14 mouse cellular contexts compared by ENCODE assay signal in genomic region chr17:10854207-10854606, GRCm38 (mm10). TPM values are rescaled to one million over a fixed set of nuclear protein-coding genes. Genes with fewer than 3 reads are reported as not detected.
DNase-seq lines count a peak whose midpoint lies in the region; ATAC-seq and TF ChIP-seq lines count a peak whose summit lies in the region.
"Had no signal": no experiment of that assay in that cellular context is flagged by ENCODE, and none has a peak within 500 bp of the region (broad histone marks: within the 10 kb centered on the region; RNA-seq: fewer than 3 reads in every experiment).

No protein-coding gene starts in this region.

- no peak overlapping the region for H3K4me3 ChIP-seq in layer of hippocampus, adult 2 months
- H3K4me3 ChIP-seq: erythroblast, embryonic 14.5 days had no signal

- peak; percentile 12 to 41 for DNase-seq in frontal cortex, postnatal 36 days (ENCODE audit: low spot score in 2 of 2)
- no peak for DNase-seq in frontal cortex, postnatal 14 days (ENCODE audit: low spot score in 2 of 2)
- DNase-seq in left cerebral cortex, postnatal 25 days (ENCODE audit: low spot score in 2 of 2), result peak; percentile 35 to 38
- DNase-seq in left cerebral cortex, postnatal 36 days (ENCODE audit: low spot score in 2 of 2), result no peak
- DNase-seq in cerebellum, adult 11-12 months, result peak; percentile 60
- peak; percentile 32 to 52 for DNase-seq in layer of hippocampus, adult 2 months (ENCODE audit: low spot score in 2 of 2)
- no peak for DNase-seq in c-Kit-positive CD71-positive TER-119-positive erythroid progenitor cells, embryonic 14.5 days (ENCODE audit: low spot score)
- DNase-seq: adrenal gland, postnatal 14 days; kidney, postnatal 10 days; retina, postnatal 1 day; thymus, postnatal 14 days had no signal

- no peak for ATAC-seq in megakaryocyte progenitor cell, adult 5-6 weeks (replicated peaks; ENCODE audit: poor library complexity)

- TF ChIP-seq CTCF in layer of hippocampus, adult 2 months (conservative IDR thresholded peaks at IDR 0.05), result no peak

- intact Hi-C loops in left cerebral cortex, postnatal 25 days (cut with DNase I), result no loop called here
- intact Hi-C loops in left cerebral cortex, postnatal 36 days (cut with DNase I), result no loop called here

- 0 out of 2 replicates have a peak overlapping the region, but pooled peaks have one; percentile 4 for H3K27ac ChIP-seq in layer of hippocampus, adult 2 months
- H3K27ac ChIP-seq: macrophage had no signal

RNA-seq across cellular contexts. Expression of gene Prkn, which starts 14.0 kb away (rescaled TPM):
- 10 to 100 TPM; 15.2 to 21.4 TPM for total RNA-seq in left cerebral cortex, postnatal 25 days (2021)
- 10 to 100 TPM; 15.0 to 20.2 TPM for total RNA-seq in left cerebral cortex, postnatal 36 days (2021)
- 10 to 100 TPM; 18.0 to 22.4 TPM for total RNA-seq in layer of hippocampus, adult 2 months (2021)
- 0.57 and 0.73 TPM in 2 replicates for total RNA-seq in megakaryocyte progenitor cell, adult 5-6 weeks (2015)
- 0.25 and 1.1 TPM in 2 replicates for total RNA-seq in megakaryocyte progenitor cell, adult 5-6 weeks (2017)

RNA-seq across cellular contexts. Expression of gene Pacrg, which starts 14.1 kb away (rescaled TPM):
- 10 to 100 TPM; 15.8 to 17.7 TPM for total RNA-seq in left cerebral cortex, postnatal 25 days (2021)
- 10 to 100 TPM; 16.1 to 16.8 TPM for total RNA-seq in left cerebral cortex, postnatal 36 days (2021)
- 10 to 100 TPM; 22.9 to 24.3 TPM for total RNA-seq in layer of hippocampus, adult 2 months (2021)
- 0.20 TPM in 1 of 2 replicates, not detected in the other for total RNA-seq in megakaryocyte progenitor cell, adult 5-6 weeks (2015)
- total RNA-seq in megakaryocyte progenitor cell, adult 5-6 weeks (2017), result 0.46 and 0.68 TPM in 2 replicates

Comparison
In these comparisons a context has a peak if more than half of its experiments do, and no peak if none do; other contexts are left out.
1. DNase-seq: peak in frontal cortex, postnatal 36 days (2 of 2), left cerebral cortex, postnatal 25 days (2 of 2), cerebellum, adult 11-12 months (single experiment) and layer of hippocampus, adult 2 months (2 of 2); none in frontal cortex, postnatal 14 days (0 of 2), left cerebral cortex, postnatal 36 days (0 of 2) and c-Kit-positive CD71-positive TER-119-positive erythroid progenitor cells, embryonic 14.5 days (single experiment).
2. RNA of gene Prkn, which starts 14.0 kb away (total RNA-seq): 18.0 to 22.4 TPM in layer of hippocampus, adult 2 months, 15.2 to 21.4 TPM in left cerebral cortex, postnatal 25 days and 15.0 to 20.2 TPM in left cerebral cortex, postnatal 36 days; 0.25 to 1.1 TPM in megakaryocyte progenitor cell, adult 5-6 weeks; every median in the first group is over 4 times any median in the second.
3. RNA of gene Pacrg, which starts 14.1 kb away (total RNA-seq): 22.9 to 24.3 TPM in layer of hippocampus, adult 2 months, 15.8 to 17.7 TPM in left cerebral cortex, postnatal 25 days and 16.1 to 16.8 TPM in left cerebral cortex, postnatal 36 days; 0.20 to 0.68 TPM in megakaryocyte progenitor cell, adult 5-6 weeks; every median in the first group is over 10 times any median in the second.